ENCODE assay signal across 8 mouse cellular contexts in genomic region chr9:72766789-72767349, GRCm38 (mm10). TPM values are rescaled to one million over a fixed set of nuclear protein-coding genes. Genes with fewer than 3 reads are reported as not detected.
DNase-seq lines count a peak whose midpoint lies in the region; ATAC-seq lines count a peak whose summit lies in the region.

No protein-coding gene starts in this region.

- peak overlapping the region; percentile 87 for H3K27ac ChIP-seq in embryonic facial prominence, embryonic 10.5 days (replicated peaks)
- peak overlapping the region; percentile 88 for H3K27ac ChIP-seq in limb, embryonic 10.5 days
- peak overlapping the region; percentile 44 for H3K27ac ChIP-seq in midbrain, embryonic 13.5 days

- peak overlapping the region; percentile 64 for H3K4me2 ChIP-seq in midbrain, embryonic 13.5 days (replicated peaks)

- no peak for ATAC-seq in monocyte, adult 5-6 weeks (replicated peaks; ENCODE audit: insufficient number of reproducible peaks, low FRiP score, low TSS enrichment, poor library complexity, severe bottlenecking)
- peak; percentile 88 for ATAC-seq in midbrain, embryonic 13.5 days

- DNase-seq in monocyte, adult 2 months (ENCODE audit: low read depth in 1 of 2, low spot score in 2 of 2): peak; percentile 19 to 54
- DNase-seq in embryonic facial prominence, embryonic 10.5 days (ENCODE audit: low spot score): peak; percentile 91
- DNase-seq in heart, adult 18-20 months: peak; percentile 78 to 97
- peak; percentile 87 for DNase-seq in kidney, adult 18-20 months
- DNase-seq in limb, embryonic 10.5 days (ENCODE audit: low spot score): peak; percentile 93
- DNase-seq in spleen, adult 18-20 months: peak; percentile 69 to 90

- no peaks in the 10 kb centered on the region for H3K9me3 ChIP-seq in embryonic facial prominence, embryonic 10.5 days
- H3K9me3 ChIP-seq in limb, embryonic 10.5 days (replicated peaks): no peaks in the 10 kb centered on the region
- H3K9me3 ChIP-seq in midbrain, embryonic 13.5 days: no peaks in the 10 kb centered on the region

- H3K9ac ChIP-seq in midbrain, embryonic 13.5 days (replicated peaks): peak overlapping the region; percentile 63

- peak overlapping the region; percentile 55 for H3K4me3 ChIP-seq in embryonic facial prominence, embryonic 10.5 days
- H3K4me3 ChIP-seq in limb, embryonic 10.5 days: peak overlapping the region; percentile 54
- peak overlapping the region; percentile 39 for H3K4me3 ChIP-seq in midbrain, embryonic 13.5 days (replicated peaks)

- peaks cover 30% of the 10 kb centered on the region for H3K4me1 ChIP-seq in embryonic facial prominence, embryonic 10.5 days
- peaks cover 38% of the 10 kb centered on the region for H3K4me1 ChIP-seq in limb, embryonic 10.5 days
- H3K4me1 ChIP-seq in midbrain, embryonic 13.5 days (replicated peaks): peaks cover 12% of the 10 kb centered on the region

- WGBS in embryonic facial prominence, embryonic 10.5 days: 1% methylated on average over 17 of the region's 17 CpGs
- WGBS in limb, embryonic 10.5 days: under 1% methylated on average over 17 of the region's 17 CpGs
- WGBS in midbrain, embryonic 13.5 days: 2% methylated on average over 17 of the region's 17 CpGs

- H3K27me3 ChIP-seq in embryonic facial prominence, embryonic 10.5 days (replicated peaks; ENCODE audit: low read depth, poor library complexity, severe bottlenecking): no peaks in the 10 kb centered on the region
- H3K27me3 ChIP-seq in limb, embryonic 10.5 days (ENCODE audit: low read depth, poor library complexity, severe bottlenecking): no peaks in the 10 kb centered on the region
- no peaks in the 10 kb centered on the region for H3K27me3 ChIP-seq in midbrain, embryonic 13.5 days

- no peaks in the 10 kb centered on the region for H3K36me3 ChIP-seq in embryonic facial prominence, embryonic 10.5 days (replicated peaks)
- no peaks in the 10 kb centered on the region for H3K36me3 ChIP-seq in limb, embryonic 10.5 days
- no peaks in the 10 kb centered on the region for H3K36me3 ChIP-seq in midbrain, embryonic 13.5 days

RNA-seq across cellular contexts. Expression of gene Prtg, which starts 39.8 kb away (rescaled TPM):
- total RNA-seq in monocyte, adult 5-6 weeks (2017): not detected in 3 replicates
- polyA plus RNA-seq in embryonic facial prominence, embryonic 10.5 days (2016; fragmentation: Nextera tagmentation; extraction: Ambion mirVana): 9.5 and 15.1 TPM in 2 replicates
- under 1 TPM in 1 of 2 experiments, not detected in 1; 0.02 TPM for total RNA-seq in heart, adult 18-20 months (2021)
- 5.5 and 11.4 TPM in 2 replicates for polyA plus RNA-seq in limb, embryonic 10.5 days (2016; fragmentation: Nextera tagmentation; extraction: Ambion mirVana)
- 0.63 and 0.77 TPM in 2 replicates for polyA plus RNA-seq in midbrain, embryonic 13.5 days (2015; fragmentation: Nextera tagmentation; extraction: Ambion mirVana)

Comparison
In these comparisons a context has a peak if more than half of its experiments do, and no peak if none do; other contexts are left out.
1. DNase-seq: peak in every context shown above with its lines; median percentile 93 in limb, embryonic 10.5 days; 91 in embryonic facial prominence, embryonic 10.5 days; 88 in heart, adult 18-20 months; 87 in kidney, adult 18-20 months; 80 in spleen, adult 18-20 months; 36 in monocyte, adult 2 months.